Mouse (Mus musculus) embryo, embryonic 10.5 days (tissue): ENCODE results near the gene Pknox2.
A peak's percentile ranks its signal among the peaks of the same experiment; 100 is the strongest.

Source experiments
- DNase-seq: peaks from one replicate; pipeline ENCODE4 v3.0.0-alpha.2; 2015; ENCODE audit warnings: low spot score

The Pknox2 gene

GRCm38 (mm10) chr9:36942561-36942960, 204.6 kb downstream of the Pknox2 start:
- no peak for DNase-seq

- no peak for DNase-seq
Measured at GRCm38 (mm10) chr9:36942131-36942530, 205.1 kb downstream of the Pknox2 start.

GRCm38 (mm10) chr9:36941565-36941964, 205.6 kb downstream of the Pknox2 start:
- DNase-seq = peak; percentile 34

GRCm38 (mm10) chr9:36938601-36939078, 208.6 kb downstream of the Pknox2 start:
- peak; percentile 47 for DNase-seq

- DNase-seq = peak; percentile 92
Measured at GRCm38 (mm10) chr9:36933813-36934493, 213.3 kb downstream of the Pknox2 start.

GRCm38 (mm10) chr9:36932950-36933812, 214.0 kb downstream of the Pknox2 start:
- no peak for DNase-seq

GRCm38 (mm10) chr9:36931657-36932056, 215.6 kb downstream of the Pknox2 start:
- no peak for DNase-seq

GRCm38 (mm10) chr9:36923753-36924152, 223.5 kb downstream of the Pknox2 start:
- DNase-seq = no peak

GRCm38 (mm10) chr9:36921718-36922415, 225.3 kb downstream of the Pknox2 start:
- DNase-seq = no peak

- no peak for DNase-seq
Measured at GRCm38 (mm10) chr9:36919472-36919871, 227.7 kb downstream of the Pknox2 start.

GRCm38 (mm10) chr9:36918582-36918981, 228.6 kb downstream of the Pknox2 start:
- no peak for DNase-seq

- DNase-seq = peak; percentile 54
Measured at GRCm38 (mm10) chr9:36916915-36917314, 230.3 kb downstream of the Pknox2 start.

GRCm38 (mm10) chr9:36916362-36916761, 230.8 kb downstream of the Pknox2 start:
- peak; percentile 88 for DNase-seq

GRCm38 (mm10) chr9:36905452-36905851, 241.8 kb downstream of the Pknox2 start:
- DNase-seq = no peak

GRCm38 (mm10) chr9:36900464-36900863, 246.7 kb downstream of the Pknox2 start:
- no peak for DNase-seq

- DNase-seq = no peak
Measured at GRCm38 (mm10) chr9:36898560-36898959, 248.6 kb downstream of the Pknox2 start.

GRCm38 (mm10) chr9:36895009-36895693, 252.1 kb downstream of the Pknox2 start:
- DNase-seq = peak; percentile 78

GRCm38 (mm10) chr9:36894242-36894641, 253.0 kb downstream of the Pknox2 start:
- no peak for DNase-seq

- no peak for DNase-seq
Measured at GRCm38 (mm10) chr9:36893413-36893990, 253.7 kb downstream of the Pknox2 start.

GRCm38 (mm10) chr9:36890552-36890951, 256.7 kb downstream of the Pknox2 start:
- DNase-seq = peak; percentile 84

GRCm38 (mm10) chr9:36885237-36885636, 262.0 kb downstream of the Pknox2 start:
- peak; percentile 61 for DNase-seq
